Mouse (Mus musculus) thymus, adult 2 months (tissue): ENCODE measurements at regions not wholly inside any gene's neighbourhood (a gene's known extent, or its start where the extent isn't known, plus 50 kb on each side); places are given as distances from the start of the nearest gene placed in this dataset.

Source experiments
- CTCF ChIP-seq: fragments of 200-500 bp; IDR thresholded peaks from 2 replicates; pipeline ENCODE4 v1.5.1; 2012; ENCODE audit warnings: mild to moderate bottlenecking, control low read depth, low read length, moderate library complexity, borderline replicate concordance; ENCODE audit not compliant: control insufficient read depth, poor library complexity, insufficient read depth; ENCODE audit errors: extremely low read depth
- POLR2A ChIP-seq: fragments of 200-500 bp; IDR thresholded peaks from 2 replicates; pipeline ENCODE4 v1.6.1; 2012; ENCODE audit warnings: mild to moderate bottlenecking, low read length, control low read depth, moderate library complexity; ENCODE audit not compliant: control insufficient read depth, poor library complexity, insufficient read depth; ENCODE audit errors: extremely low read depth

DNA sequence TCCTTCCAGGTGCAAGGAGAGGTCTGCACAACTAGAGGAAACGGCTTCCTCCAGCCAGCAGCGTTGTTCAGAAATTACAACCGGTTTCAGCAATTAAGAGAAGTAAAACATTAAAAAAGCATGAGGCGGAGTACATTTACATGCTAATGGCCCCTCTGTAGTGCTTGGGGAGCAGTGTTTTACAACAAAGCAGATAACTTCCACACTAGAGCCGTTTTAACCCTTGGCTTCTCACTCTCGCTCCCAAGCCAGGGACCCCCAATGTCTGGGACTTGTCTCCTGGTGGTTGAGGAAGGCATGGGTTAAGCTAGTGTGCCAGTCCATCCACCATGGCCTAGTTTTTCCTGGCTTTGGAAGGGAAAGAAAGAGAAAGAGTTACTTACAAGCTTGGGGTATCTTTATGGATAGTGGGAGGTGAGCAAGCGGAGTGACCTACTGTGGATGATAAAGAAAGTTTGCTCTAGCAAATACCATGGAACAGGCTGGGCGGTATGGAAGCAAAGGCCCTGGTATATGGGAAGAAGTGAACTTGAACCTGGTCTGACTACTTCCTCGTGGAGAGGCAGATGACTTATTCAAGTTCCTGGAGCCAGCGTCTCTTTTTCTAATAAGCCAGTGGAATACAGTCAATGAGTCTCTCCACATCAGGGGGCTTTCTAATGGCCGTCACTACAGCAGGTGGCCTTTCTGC, 90.8 kb downstream of the Sox9 start:
- TF ChIP-seq CTCF (no peak), POLR2A (no peak)
